ENCODE assay signal across 16 mouse cellular contexts in genomic region chr8:46420476-46420875, GRCm38 (mm10).
"Had no signal": no experiment of that assay in that cellular context is flagged by ENCODE, and none has a peak within 500 bp of the region (broad histone marks: within the 10 kb centered on the region; RNA-seq: fewer than 3 reads in every experiment).

No protein-coding gene starts in this region.

- H3K4me2 ChIP-seq: neural tube, embryonic 13.5 days; neural tube, embryonic 15.5 days; stomach, embryonic 15.5 days had no signal

- H3K9me3 ChIP-seq: neural tube, embryonic 13.5 days; neural tube, embryonic 15.5 days; stomach, embryonic 15.5 days had no signal

- DNase-seq: retina, postnatal 1 day; right cerebral cortex, adult 18-20 months; right cerebral cortex, postnatal 14 days; right cerebral cortex, postnatal 25 days; right cerebral cortex, postnatal 4 days; spleen, adult 18-20 months; thymus, adult 18-20 months; thymus, adult 2 months; thymus, postnatal 14 days; thymus, postnatal 25 days; thymus, postnatal 36 days; thymus, postnatal 4 days had no signal

- H3K4me3 ChIP-seq: neural tube, embryonic 13.5 days; neural tube, embryonic 15.5 days; stomach, embryonic 15.5 days had no signal

- H3K27me3 ChIP-seq: neural tube, embryonic 13.5 days; neural tube, embryonic 15.5 days; stomach, embryonic 15.5 days had no signal

- H3K36me3 ChIP-seq: neural tube, embryonic 13.5 days; neural tube, embryonic 15.5 days; stomach, embryonic 15.5 days had no signal

- H3K9ac ChIP-seq: neural tube, embryonic 13.5 days; neural tube, embryonic 15.5 days; stomach, embryonic 15.5 days had no signal

- H3K4me1 ChIP-seq: neural tube, embryonic 13.5 days; neural tube, embryonic 15.5 days; stomach, embryonic 15.5 days had no signal

- H3K27ac ChIP-seq: neural tube, embryonic 13.5 days; neural tube, embryonic 15.5 days; stomach, embryonic 15.5 days; stomach, postnatal 0 days had no signal
